Mouse (Mus musculus): ENCODE measurements around the gene Fbxl17.
A peak's percentile ranks its signal among the peaks of the same experiment; 100 is the strongest.

Fbxl17 gene

GRCm38 (mm10) chr17:63217016-63217415 is 282.8 kb downstream of the Fbxl17 start:
- no peak for TF ChIP-seq GATA4 (IDR thresholded peaks at IDR 0.05; ENCODE audit: insufficient replicate concordance, low read length)

GRCm38 (mm10) chr17:63212018-63212417 is 287.8 kb downstream of the Fbxl17 start:
- TF ChIP-seq GATA4 (IDR thresholded peaks at IDR 0.05; ENCODE audit: insufficient replicate concordance, low read length): no peak

- TF ChIP-seq GATA4 (IDR thresholded peaks at IDR 0.05; ENCODE audit: insufficient replicate concordance, low read length): no peak
These were observed 290.7 kb downstream of the Fbxl17 start for GRCm38 (mm10) chr17:63209151-63209550.

DNA sequence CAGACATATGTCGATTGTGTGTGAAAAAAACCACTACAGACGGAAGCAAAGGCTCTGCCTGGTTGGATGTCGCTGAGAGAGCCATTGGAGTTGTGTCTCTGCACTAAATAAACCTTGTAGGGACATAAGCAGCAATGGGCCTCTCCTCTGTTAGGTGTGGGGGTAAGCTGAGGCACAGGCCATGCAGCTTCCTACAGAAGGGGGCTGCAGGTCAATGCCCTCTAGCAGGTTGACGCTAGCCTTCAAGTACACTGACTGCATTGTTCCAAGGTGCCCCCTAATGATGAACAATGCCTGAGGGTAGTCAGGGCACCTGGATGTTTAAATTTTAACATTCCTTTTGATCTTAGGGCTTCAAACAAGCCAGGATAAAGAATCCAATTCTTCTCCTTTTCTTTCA is 291.5 kb downstream of the Fbxl17 start:
- no peak for TF ChIP-seq GATA4 (IDR thresholded peaks at IDR 0.05; ENCODE audit: insufficient replicate concordance, low read length)

DNA sequence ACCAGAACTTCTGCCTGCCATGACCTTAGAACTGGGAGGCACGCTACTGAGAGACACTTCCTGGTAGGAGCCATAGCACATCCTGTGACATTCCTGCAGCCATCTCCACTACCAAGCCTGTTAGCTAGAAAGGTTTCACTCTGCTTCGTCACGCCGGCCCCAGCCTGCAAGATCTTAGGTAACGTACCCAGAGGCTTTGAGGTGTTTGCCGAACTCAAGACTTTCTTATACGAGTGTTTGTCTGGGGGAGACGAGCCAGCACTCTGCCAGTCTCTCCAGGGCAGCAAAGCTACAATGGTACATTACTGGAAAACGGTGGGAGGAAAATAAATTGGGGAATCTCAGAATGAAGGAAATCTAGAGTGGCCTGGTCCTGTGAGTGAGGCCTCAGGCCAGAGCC is 292.1 kb downstream of the Fbxl17 start:
- no peak for TF ChIP-seq GATA4 (IDR thresholded peaks at IDR 0.05; ENCODE audit: insufficient replicate concordance, low read length)

DNA sequence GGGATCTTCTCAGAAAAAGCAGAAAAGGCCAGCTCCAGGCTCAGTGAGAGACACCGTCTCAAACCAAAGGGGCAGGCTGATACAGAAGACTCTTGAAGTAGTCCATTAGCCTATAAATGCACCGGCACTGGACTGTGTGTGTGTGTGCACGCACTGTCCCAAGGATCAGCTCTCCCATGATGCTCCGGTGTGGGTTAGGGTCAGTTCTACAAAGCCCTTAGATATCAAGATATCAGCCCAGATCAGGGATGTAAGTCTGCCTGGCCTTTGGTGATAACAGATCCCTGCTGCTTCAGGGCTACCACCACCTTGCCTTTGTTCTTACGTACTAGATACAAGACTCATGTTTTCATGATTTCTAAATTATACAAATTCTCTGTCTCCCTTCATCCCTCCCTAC is 294.5 kb downstream of the Fbxl17 start:
- no peak for TF ChIP-seq GATA4 (IDR thresholded peaks at IDR 0.05; ENCODE audit: insufficient replicate concordance, low read length)

- TF ChIP-seq GATA4 (IDR thresholded peaks at IDR 0.05; ENCODE audit: insufficient replicate concordance, low read length): no peak
These were observed 296.1 kb downstream of the Fbxl17 start for GRCm38 (mm10) chr17:63203582-63204190.

DNA sequence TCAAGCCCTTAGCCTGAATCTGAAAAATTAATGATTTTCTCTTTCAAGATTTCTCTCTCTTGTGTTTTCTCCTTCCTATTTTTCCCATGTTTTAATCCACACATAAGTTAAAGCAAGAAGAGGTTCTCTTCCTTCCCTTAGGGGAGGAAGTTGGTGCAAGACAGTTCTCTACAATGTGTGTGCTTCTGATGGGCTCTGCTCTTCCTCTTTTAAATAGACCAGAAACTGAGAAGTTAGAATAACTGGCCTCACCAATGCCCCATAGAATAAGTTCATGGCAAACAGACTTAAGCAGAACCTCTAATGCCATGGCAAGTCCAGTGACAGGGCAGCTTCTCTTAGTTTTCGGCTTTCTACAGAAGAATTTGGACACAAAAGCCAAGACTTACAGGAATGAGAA is 301.1 kb downstream of the Fbxl17 start:
- no peak for TF ChIP-seq GATA4 (IDR thresholded peaks at IDR 0.05; ENCODE audit: insufficient replicate concordance, low read length)

DNA sequence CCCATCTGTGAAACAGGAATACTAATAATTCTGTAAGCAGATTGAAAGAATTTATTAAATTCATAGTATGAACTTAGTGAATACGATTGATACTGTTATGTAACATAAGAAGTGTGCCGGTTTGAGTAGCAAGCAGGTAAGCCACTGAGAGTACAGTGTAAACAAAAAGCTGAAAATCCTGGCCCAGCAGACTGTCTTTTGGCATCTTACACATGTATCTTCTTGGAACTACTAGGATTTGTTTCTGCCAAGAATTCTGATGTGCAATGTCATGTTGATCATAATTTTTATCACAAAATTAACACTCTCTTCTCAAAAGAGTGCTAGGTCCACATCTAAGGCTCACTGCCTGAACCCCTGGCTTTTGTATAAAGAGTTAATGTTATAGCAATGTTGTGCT is 304.3 kb downstream of the Fbxl17 start:
- TF ChIP-seq GATA4 (IDR thresholded peaks at IDR 0.05; ENCODE audit: insufficient replicate concordance, low read length): no peak

DNA sequence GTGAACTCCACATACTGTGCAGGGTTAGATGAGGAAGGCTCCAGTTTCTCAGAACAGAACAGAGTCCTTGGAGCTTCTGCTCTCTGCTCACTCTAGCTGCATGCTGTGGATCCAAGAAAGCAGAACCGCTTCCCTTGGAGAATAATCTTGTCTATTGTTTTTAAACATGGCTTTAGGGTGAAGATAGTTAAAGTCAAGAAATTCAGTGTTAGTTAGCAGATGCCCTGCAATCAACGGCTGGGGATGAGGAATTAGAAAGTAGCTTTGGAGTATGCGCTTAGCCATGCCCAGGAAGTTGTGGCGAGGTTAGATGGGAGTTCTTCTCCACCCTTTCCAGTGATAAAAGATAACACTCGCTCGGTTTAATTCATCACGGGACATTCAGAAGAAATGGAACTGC is 306.6 kb downstream of the Fbxl17 start:
- TF ChIP-seq GATA4 (IDR thresholded peaks at IDR 0.05; ENCODE audit: insufficient replicate concordance, low read length): peak; percentile 40; the same call in 1 of the 2 replicates

DNA sequence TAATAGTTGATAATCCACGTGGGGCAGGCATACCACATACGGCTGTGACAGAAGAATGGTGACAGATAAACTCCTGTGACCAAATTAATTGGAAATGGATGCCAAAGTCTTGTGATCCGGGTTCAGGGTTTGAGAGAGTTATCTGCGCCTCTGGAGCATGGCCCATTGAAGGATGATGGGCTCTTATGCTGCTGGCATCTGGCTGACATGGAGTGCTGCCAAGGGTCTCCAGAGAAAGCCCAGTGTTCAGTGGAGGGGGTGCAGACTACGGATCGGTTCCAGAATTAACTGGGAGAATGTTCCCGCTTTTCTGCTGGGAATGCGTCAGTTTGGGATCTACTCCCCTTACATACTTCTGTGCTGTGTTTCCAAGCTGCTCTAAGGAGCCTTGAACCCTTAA is 308.5 kb downstream of the Fbxl17 start:
- no peak for TF ChIP-seq GATA4 (IDR thresholded peaks at IDR 0.05; ENCODE audit: insufficient replicate concordance, low read length)

DNA sequence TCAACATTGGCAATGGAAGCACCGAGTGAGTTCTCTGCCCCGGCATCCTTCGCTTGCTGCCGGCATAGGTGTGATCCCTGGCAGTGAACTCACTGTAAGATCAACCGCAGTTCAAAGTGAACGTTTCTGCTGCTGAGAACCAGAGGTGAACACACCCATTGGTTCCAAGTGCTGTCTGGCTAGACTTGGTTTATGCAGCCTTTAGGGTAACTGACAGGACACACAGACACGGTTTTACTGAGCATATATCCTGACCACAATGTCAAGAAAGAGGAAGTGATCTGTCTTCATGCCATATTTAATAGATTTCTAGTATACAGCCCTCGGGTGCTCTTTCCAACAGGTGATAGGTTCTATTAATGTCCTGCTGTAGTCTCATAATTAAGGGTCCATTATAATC is 310.5 kb downstream of the Fbxl17 start:
- TF ChIP-seq GATA4 (IDR thresholded peaks at IDR 0.05; ENCODE audit: insufficient replicate concordance, low read length): no peak

- no peak for TF ChIP-seq GATA4 (IDR thresholded peaks at IDR 0.05; ENCODE audit: insufficient replicate concordance, low read length)
These were observed 314.3 kb downstream of the Fbxl17 start for GRCm38 (mm10) chr17:63185531-63185930.

DNA sequence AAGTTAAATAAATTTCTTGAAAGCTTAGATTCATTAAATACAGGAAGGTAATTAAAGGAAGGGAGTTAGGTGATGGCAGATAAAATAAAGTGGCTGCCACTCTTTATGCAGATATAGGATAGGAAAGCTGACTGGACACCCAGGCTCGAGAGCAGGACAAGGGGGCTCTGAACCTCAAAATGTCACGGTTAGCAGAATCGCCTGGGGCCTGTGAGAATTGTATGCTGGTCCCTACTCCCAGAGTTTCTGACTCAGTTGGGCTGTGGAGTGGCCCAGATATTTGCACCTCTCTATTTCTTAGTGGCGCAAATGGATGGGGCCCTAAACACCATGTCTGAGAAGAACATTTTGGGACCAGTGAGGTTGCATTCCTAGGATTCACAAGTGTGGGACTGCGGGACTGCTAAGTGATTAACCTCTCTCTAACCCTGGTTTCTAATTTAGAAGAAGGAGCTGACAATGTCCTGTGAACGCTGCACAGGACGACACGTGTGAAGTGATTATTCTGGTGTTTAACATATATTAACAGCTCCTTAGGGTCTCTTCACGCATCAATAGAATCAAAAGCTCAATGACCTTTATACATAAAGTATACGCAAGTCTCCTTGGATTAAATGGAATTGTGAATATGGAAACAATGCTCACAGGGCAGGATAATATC is 314.8 kb downstream of the Fbxl17 start:
- TF ChIP-seq GATA4 (IDR thresholded peaks at IDR 0.05; ENCODE audit: insufficient replicate concordance, low read length): no peak

DNA sequence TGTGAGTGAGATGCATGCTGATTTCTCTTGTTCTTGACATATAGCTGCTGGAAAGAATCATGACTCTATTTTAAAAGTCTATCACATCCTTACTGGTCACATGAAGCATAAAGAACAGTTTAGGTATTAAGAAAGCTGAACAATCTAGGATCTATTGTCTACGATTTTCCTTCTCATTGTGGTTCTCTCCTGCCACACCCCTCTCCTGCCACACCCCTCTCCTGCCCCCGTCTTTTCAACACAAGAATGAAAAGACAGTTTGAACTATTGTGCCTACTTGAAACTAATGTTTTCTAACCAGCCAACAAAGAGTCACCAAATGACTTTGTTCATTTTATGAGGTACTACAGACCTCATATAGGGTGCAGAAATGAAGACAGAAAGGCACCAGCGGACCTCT is 316.4 kb downstream of the Fbxl17 start:
- TF ChIP-seq GATA4 (IDR thresholded peaks at IDR 0.05; ENCODE audit: insufficient replicate concordance, low read length): no peak

DNA sequence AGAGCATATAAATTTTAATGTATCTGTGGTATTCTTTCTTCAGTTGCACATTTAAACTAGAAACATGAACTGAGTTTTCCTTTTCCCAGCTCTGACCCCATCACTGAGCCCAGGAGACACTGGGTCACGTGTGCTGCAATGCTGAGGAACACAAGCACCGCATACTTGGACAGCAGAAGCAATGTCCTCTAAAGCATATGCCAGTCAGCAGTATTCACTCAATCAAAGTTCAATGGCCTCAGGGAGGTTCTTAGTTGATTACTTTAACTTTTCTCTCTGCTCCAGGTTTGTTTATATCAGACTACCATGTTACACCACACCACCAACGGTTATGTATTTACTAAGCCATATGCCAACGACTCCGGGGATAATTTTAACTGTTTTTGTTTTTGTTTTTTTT is 318.2 kb downstream of the Fbxl17 start:
- TF ChIP-seq GATA4 (IDR thresholded peaks at IDR 0.05; ENCODE audit: insufficient replicate concordance, low read length): no peak

DNA sequence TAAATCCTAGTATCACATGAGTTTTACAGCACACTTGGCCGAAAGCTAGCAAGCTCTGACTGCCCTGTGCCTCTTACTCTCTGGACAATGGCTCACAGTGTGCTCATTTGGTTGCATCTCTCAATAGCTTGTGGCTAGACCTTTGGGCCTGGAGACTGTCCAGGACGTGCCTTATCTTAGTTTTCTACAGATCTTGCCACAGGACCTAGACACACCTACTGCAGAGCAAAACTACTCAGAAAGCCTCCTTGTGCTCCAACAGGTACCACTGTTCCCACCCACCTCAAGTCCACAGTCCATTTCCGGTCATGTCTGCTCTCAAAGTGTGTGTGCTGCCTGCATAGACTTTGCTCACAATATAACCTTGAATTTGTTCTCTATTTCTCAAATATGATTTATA is 319.8 kb downstream of the Fbxl17 start:
- no peak; the same call in 1 of the 2 replicates for TF ChIP-seq GATA4 (IDR thresholded peaks at IDR 0.05; ENCODE audit: insufficient replicate concordance, low read length)
